Mouse (Mus musculus) embryonic fibroblast, embryonic 13.5 days (primary cell): ENCODE measurements around the gene Ugt8a. TPM values are rescaled to one million over a fixed set of nuclear protein-coding genes. Genes with fewer than 3 reads are reported as not detected.

Experiments
- H3K27ac ChIP-seq: 2 replicates; pipeline ENCODE4 v1.5.1; 2012; ENCODE audit warnings: low read length, control low read depth, inconsistent platforms; ENCODE audit not compliant: insufficient read depth
- H3K4me1 ChIP-seq: 2 replicates; pipeline ENCODE4 v1.6.1; 2011; ENCODE audit warnings: low read length; ENCODE audit not compliant: control insufficient read depth, insufficient read depth
- H3K4me3 ChIP-seq: 2 replicates; pipeline ENCODE4 v1.5.1; 2011; ENCODE audit warnings: mild to moderate bottlenecking, control low read depth, low read length; ENCODE audit not compliant: insufficient read depth
- CTCF ChIP-seq: IDR thresholded peaks from 2 replicates; pipeline ENCODE4 v1.5.1; 2011; ENCODE audit warnings: mild to moderate bottlenecking, control low read depth, low read length, moderate library complexity, borderline replicate concordance; ENCODE audit not compliant: insufficient read depth
- POLR2A ChIP-seq: IDR thresholded peaks from 2 replicates; pipeline ENCODE4 v1.6.1; 2011; ENCODE audit warnings: low read depth, mild to moderate bottlenecking, control low read depth, low read length, moderate library complexity
- polyA plus RNA-seq: library from polyadenylated mRNA; stranded (reverse); fragments of >200 nt; gene quantifications from 2 replicates; pipeline ENCODE4 v1.2.4, GENCODE M21; 2011; ENCODE audit warnings: low read depth; ENCODE audit not compliant: missing spikeins, insufficient read length

Gene Ugt8a
- polyA plus RNA-seq, 1 experiment = not detected

DNA sequence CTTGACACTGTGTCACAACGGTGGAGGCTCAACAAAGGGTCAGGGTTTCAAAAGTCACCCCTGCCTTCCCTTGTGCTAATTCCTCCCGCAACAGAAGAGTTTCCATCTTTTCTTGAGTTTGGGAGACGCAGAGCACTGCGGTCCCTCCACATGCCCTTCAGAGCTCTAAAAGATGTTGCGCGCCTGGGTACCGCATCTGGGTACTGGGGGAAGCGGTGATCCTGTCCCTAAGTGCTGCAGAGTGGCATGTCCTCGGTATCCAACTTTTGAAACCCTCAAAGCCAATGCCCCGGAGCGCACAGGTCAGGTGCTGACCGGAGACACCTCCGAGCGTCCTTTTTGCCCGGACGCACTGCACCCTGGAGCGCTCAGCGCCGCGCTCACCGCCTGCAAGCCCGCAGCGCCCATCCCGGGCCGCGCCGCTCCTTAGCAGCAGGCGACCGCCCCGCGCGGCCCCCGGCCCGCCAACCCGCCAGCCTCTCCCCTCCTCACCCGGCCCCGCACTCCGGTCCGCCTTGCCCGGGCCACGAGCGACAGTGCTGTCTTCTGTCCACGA, 805 bp downstream of the Ugt8a start:
- H3K27ac ChIP-seq = no peak overlapping the region
- TF ChIP-seq CTCF (no peak), POLR2A (no peak)
- H3K4me1 ChIP-seq = no peaks in the 10 kb centered on the region
- peak overlapping the region; percentile 37 for H3K4me3 ChIP-seq

GRCm38 (mm10) chr3:125935796-125936195, 2.6 kb downstream of the Ugt8a start:
- TF ChIP-seq CTCF (no peak), POLR2A (no peak)
- H3K4me1 ChIP-seq = no peaks in the 10 kb centered on the region
- no peak overlapping the region for H3K27ac ChIP-seq
- H3K4me3 ChIP-seq = no peak overlapping the region

GRCm38 (mm10) chr3:125932594-125933237, 5.7 kb downstream of the Ugt8a start:
- H3K4me1 ChIP-seq = no peaks in the 10 kb centered on the region
- H3K4me3 ChIP-seq = no peak overlapping the region
- H3K27ac ChIP-seq = no peak overlapping the region
- TF ChIP-seq CTCF = no peak
- no peak for TF ChIP-seq POLR2A

DNA sequence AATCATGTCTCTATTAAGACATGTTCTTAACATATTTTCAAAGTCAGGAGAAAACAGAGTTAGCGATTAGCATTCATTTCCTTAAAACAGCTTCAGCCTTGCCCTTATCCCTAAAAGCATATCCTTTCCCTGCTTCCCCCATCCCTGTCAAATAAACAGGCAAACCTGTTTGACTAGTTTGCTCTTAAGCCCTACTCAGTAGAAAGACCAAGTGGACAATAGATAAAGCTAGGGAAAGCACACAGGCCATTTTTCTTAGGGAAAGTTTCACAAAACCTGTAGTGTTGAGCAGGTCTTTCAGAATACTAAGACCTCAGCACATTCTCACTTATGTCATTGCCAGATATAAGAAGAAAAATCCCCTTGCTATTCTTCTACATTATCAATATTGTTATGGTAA, 7.4 kb downstream of the Ugt8a start:
- Histone ChIP-seq H3K4me1 (no peaks in the 10 kb centered on the region), H3K27ac (no peak overlapping the region), H3K4me3 (no peak overlapping the region)
- TF ChIP-seq POLR2A (no peak), CTCF (no peak)

- no peak overlapping the region for H3K27ac ChIP-seq
- no peaks in the 10 kb centered on the region for H3K4me1 ChIP-seq
- no peak overlapping the region for H3K4me3 ChIP-seq
- TF ChIP-seq POLR2A (no peak), CTCF (no peak)
These were observed 17.5 kb downstream of the Ugt8a start for GRCm38 (mm10) chr3:125920876-125921275.

DNA sequence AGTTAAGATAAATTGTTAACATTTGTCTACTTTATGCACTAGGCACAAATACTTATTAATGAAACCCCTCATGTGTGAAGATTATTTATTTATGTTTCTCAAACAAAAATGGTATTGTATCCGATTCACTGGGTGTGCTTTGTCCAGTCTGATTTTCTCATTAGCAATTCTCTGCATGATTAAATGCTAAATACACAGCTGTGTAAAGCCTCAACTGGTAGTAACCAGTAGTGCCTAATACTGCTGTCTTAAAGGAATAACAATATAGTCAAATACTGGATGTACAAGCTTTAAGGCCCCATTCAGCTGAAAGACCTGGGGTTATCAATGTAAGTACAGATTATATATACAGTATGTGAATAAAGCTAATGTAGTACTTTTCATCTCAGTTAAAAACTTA, 39.4 kb downstream of the Ugt8a start:
- no peak overlapping the region for H3K4me3 ChIP-seq
- H3K4me1 ChIP-seq = no peaks in the 10 kb centered on the region
- H3K27ac ChIP-seq = no peak overlapping the region
- TF ChIP-seq CTCF (no peak), POLR2A (no peak)

- H3K4me1 ChIP-seq = no peaks in the 10 kb centered on the region
- TF ChIP-seq POLR2A = no peak
- no peak for TF ChIP-seq CTCF
- no peak overlapping the region for H3K4me3 ChIP-seq
- H3K27ac ChIP-seq = no peak overlapping the region
These were observed 51.3 kb downstream of the Ugt8a start for GRCm38 (mm10) chr3:125887109-125887508.

DNA sequence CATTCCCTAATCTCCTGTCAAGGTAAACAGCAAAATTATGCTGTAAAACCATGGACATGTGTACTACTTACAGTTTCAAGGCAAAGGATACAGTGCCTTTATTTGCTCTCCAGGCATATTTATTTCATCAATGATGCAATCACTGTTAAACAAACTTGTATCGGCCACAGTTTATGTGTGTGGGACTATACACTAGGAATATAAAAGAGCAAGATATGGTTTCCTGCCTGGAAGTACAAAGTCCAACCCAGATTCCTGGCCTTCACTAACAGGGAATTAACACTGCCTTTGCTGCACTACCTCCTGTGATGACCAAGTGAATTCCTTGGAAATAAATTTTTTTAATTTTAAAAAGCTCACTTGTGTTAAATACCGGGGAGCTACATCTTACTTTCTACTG, 53.5 kb downstream of the Ugt8a start:
- H3K27ac ChIP-seq = no peak overlapping the region
- TF ChIP-seq POLR2A (no peak), CTCF (no peak)
- H3K4me1 ChIP-seq = no peaks in the 10 kb centered on the region
- H3K4me3 ChIP-seq = no peak overlapping the region

DNA sequence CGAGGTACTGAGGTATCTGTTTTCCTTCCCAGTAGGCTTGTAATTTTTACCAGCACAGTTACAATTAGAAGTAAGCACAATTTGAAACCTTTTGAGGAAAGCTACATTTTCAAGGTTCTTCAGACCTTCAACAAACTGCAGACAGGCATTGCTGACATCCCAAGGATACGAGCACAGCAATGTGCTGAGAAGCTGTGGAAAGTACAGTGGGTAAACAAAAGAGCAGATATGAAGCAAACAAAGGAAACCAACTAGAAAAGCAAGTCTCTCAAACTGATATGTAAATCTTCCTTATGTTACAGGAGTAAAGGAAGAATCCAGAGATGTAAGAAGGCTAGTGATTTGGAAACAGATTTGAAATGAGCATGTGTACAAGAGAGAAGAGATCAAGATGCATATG, 54.0 kb downstream of the Ugt8a start:
- Histone ChIP-seq H3K4me1 (no peaks in the 10 kb centered on the region), H3K4me3 (no peak overlapping the region), H3K27ac (no peak overlapping the region)
- TF ChIP-seq CTCF (no peak), POLR2A (no peak)

- TF ChIP-seq CTCF (no peak), POLR2A (no peak)
- Histone ChIP-seq H3K4me3 (no peak overlapping the region), H3K27ac (no peak overlapping the region), H3K4me1 (no peaks in the 10 kb centered on the region)
These were observed 55.4 kb downstream of the Ugt8a start for GRCm38 (mm10) chr3:125883009-125883408.
